Mouse (Mus musculus) regulatory T cell (primary cell): ENCODE measurements around the gene Slc43a2.

ENCODE experiments used
- in situ Hi-C: fragments of 300-600 bp; cut with MboI, MseI; formaldehyde crosslinking; loops from one replicate; pipeline ENCODE4 v1.15.1; 2025; ENCODE audit warnings: high pct_unique_total_duplicates

The Slc43a2 gene

GRCm38 (mm10) chr11:75571126-75571990 is 39.9 kb downstream of the Slc43a2 start:
- in situ Hi-C loops, result loop anchor here (5.0 kb wide), 1 partner anchor 39 kb away; the partner anchor contains the start of gene Slc43a2

- in situ Hi-C loops, result loop anchor here (5.0 kb wide), 1 partner anchor 40 kb away; the partner anchor contains the start of gene Slc43a2
Observed at GRCm38 (mm10) chr11:75572301-75572791, 40.9 kb downstream of the Slc43a2 start.

GRCm38 (mm10) chr11:75572854-75573650 is 41.6 kb downstream of the Slc43a2 start:
- in situ Hi-C loops, result loop anchor here (5.0 kb wide), 1 partner anchor 41 kb away; the partner anchor contains the start of gene Slc43a2

- in situ Hi-C loops, result loop anchor here (5.0 to 25.0 kb wide), 2 partner anchors 42 to 1012 kb away; partner anchors contain the start of gene Slc43a2
Observed at GRCm38 (mm10) chr11:75574378-75575123, 43.1 kb downstream of the Slc43a2 start.

GRCm38 (mm10) chr11:75575560-75576123 is 44.1 kb downstream of the Slc43a2 start:
- in situ Hi-C loops, result loop anchor here (25.0 kb wide), 1 partner anchor 1013 kb away; no protein-coding TSS in a partner anchor

GRCm38 (mm10) chr11:75578609-75579008 is 47.1 kb downstream of the Slc43a2 start:
- in situ Hi-C loops, result loop anchor here (25.0 kb wide), 1 partner anchor 1016 kb away; no protein-coding TSS in a partner anchor

GRCm38 (mm10) chr11:75581495-75582149 is 50.1 kb downstream of the Slc43a2 start:
- in situ Hi-C loops, result loop anchor here (25.0 kb wide), 1 partner anchor 1019 kb away; no protein-coding TSS in a partner anchor

- in situ Hi-C loops, result loop anchor here (25.0 kb wide), 1 partner anchor 1021 kb away; no protein-coding TSS in a partner anchor
Observed at GRCm38 (mm10) chr11:75583521-75583920, 52.0 kb downstream of the Slc43a2 start.

GRCm38 (mm10) chr11:75585061-75585460 is 53.6 kb downstream of the Slc43a2 start:
- in situ Hi-C loops, result loop anchor here (25.0 kb wide), 1 partner anchor 1023 kb away; no protein-coding TSS in a partner anchor

- in situ Hi-C loops, result loop anchor here (25.0 kb wide), 1 partner anchor 1024 kb away; no protein-coding TSS in a partner anchor
Observed at GRCm38 (mm10) chr11:75585978-75586377, 54.5 kb downstream of the Slc43a2 start.

- in situ Hi-C loops, result loop anchor here (25.0 kb wide), 1 partner anchor 1025 kb away; no protein-coding TSS in a partner anchor
Observed at GRCm38 (mm10) chr11:75586963-75587362, 55.5 kb downstream of the Slc43a2 start.

- in situ Hi-C loops, result loop anchor here (25.0 kb wide), 1 partner anchor 1025 kb away; no protein-coding TSS in a partner anchor
Observed at GRCm38 (mm10) chr11:75587493-75588284, 56.2 kb downstream of the Slc43a2 start, which contains the start of gene Pitpna. Gene Pitpna, plus strand, starts transcription at chr11:75588097.

- in situ Hi-C loops, result loop anchor here (25.0 kb wide), 1 partner anchor 1026 kb away; no protein-coding TSS in a partner anchor
Observed at GRCm38 (mm10) chr11:75588285-75588941, 56.9 kb downstream of the Slc43a2 start.

GRCm38 (mm10) chr11:75592612-75593011 is 61.1 kb downstream of the Slc43a2 start:
- in situ Hi-C loops, result loop anchor here (25.0 kb wide), 1 partner anchor 1030 kb away; no protein-coding TSS in a partner anchor

- in situ Hi-C loops, result loop anchor here (25.0 kb wide), 1 partner anchor 1032 kb away; no protein-coding TSS in a partner anchor
Observed at GRCm38 (mm10) chr11:75594431-75594830, 62.9 kb downstream of the Slc43a2 start.

GRCm38 (mm10) chr11:75595404-75595803 is 63.9 kb downstream of the Slc43a2 start:
- in situ Hi-C loops, result loop anchor here (25.0 kb wide), 1 partner anchor 1033 kb away; no protein-coding TSS in a partner anchor

- in situ Hi-C loops, result loop anchor here (25.0 kb wide), 1 partner anchor 1034 kb away; no protein-coding TSS in a partner anchor
Observed at GRCm38 (mm10) chr11:75595816-75596215, 64.3 kb downstream of the Slc43a2 start.
